Mouse (Mus musculus): ENCODE results near the gene Zmiz1. TPM values are rescaled to one million over a fixed set of nuclear protein-coding genes. Genes with fewer than 3 reads are reported as not detected.

Zmiz1 gene
- polyA plus RNA-seq, 1 experiment from 2014 or later: 42.5 TPM

DNA sequence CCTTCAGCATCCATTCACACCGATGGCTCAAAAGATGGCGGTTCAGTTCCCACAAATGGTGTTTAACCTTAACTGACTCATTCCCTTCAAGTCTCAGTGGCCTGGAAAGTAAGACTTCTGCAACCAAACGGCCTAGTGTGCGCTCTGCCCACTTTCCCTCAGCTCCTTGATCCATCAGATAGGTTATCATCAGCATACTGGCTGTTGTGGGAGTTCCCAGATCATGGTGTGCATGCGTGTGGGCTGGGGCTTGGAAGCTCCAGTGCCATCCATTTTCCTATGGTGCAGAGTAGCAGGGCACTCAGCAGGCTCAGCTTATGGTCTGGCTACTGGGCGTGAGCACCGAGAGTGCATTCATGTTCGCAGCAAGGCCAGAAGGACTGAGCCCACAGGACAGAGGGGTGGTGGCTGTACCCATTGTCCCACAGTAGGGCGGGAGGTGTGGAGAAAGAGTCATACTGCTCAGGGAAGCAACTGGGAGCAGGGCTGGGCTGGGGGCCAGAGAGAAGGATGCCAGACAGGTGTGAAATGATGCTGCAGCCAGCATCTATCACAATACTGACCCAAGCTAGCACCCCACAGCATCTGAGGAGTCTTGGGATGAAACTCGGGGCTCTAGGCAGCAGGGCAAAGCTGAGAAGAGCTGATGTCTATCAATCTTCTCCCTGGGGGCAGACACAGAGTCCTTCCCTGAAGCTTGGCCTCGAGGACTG, 33.7 kb downstream of the Zmiz1 start:
- H3K4me1 ChIP-seq: peaks cover 94% of the 10 kb centered on the region
- H3K4me3 ChIP-seq: no peak overlapping the region
- peak overlapping the region; percentile 52; the same call in 1 of the 2 replicates for H3K27ac ChIP-seq
- 0 out of 2 replicates have a peak, but pooled peaks cover 7% of the 10 kb centered on the region for H3K36me3 ChIP-seq (replicated peaks)
- H3K27me3 ChIP-seq (ENCODE audit: poor library complexity, severe bottlenecking): no peaks in the 10 kb centered on the region
- no peak for DNase-seq (ENCODE audit: extremely low spot score, low spot score)
- no peaks in the 10 kb centered on the region for H3K9me3 ChIP-seq
- 84% methylated on average over 11 of the region's 11 CpGs for WGBS

DNA sequence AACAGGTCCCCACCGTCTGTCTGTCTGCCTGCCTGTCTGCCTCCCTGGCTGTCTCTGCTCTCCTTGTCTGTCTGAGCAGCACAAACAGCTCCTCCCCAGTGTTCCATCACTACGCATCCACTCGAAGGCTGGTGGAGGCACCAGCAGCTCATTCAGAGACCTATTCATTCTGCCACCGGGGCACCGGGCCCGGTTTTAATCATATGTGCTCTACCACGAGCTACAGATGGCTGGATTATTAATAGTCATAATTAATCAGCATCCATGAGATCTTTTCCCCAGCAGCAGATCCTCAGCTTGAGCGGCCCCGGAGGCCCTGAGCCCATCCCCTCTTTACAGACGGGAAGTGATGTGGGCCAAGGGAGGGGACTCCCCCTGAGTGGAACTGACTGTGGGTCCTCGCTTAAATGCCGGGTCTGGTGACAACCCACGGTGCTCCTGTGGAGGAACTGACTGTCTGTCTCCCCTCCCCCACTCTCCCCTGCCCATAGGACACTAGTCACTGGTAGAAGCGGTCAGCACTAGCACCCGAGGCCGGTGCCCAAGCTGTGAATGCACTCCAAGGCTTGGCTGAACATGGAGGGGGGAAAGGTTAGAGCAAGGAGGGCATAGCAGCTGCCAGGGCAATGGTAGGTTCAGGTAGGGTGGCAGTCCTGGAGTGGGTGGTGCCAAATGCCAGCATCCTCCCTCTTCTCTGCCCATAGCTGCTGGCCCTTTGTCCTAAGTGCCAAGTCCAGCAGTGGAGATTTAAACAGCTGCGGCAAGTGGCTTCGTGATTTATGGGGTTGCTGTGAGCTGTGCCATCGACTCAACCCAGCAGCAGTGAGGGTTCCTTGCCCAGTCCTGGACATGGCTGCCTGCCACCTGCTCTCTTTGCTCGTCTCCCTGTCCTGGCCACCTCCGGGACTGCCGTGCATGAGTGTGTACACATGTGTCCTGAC, 34.6 kb downstream of the Zmiz1 start:
- H3K27me3 ChIP-seq (ENCODE audit: poor library complexity, severe bottlenecking): no peaks in the 10 kb centered on the region
- DNase-seq (ENCODE audit: extremely low spot score, low spot score): no peak
- H3K36me3 ChIP-seq (replicated peaks): 0 out of 2 replicates have a peak, but pooled peaks cover 3% of the 10 kb centered on the region
- 87% methylated on average over 22 of the region's 22 CpGs for WGBS
- no peak overlapping the region for H3K4me3 ChIP-seq
- H3K9me3 ChIP-seq: no peaks in the 10 kb centered on the region
- peak overlapping the region; percentile 52; the same call in 1 of the 2 replicates for H3K27ac ChIP-seq
- H3K4me1 ChIP-seq: peaks cover 94% of the 10 kb centered on the region

DNA sequence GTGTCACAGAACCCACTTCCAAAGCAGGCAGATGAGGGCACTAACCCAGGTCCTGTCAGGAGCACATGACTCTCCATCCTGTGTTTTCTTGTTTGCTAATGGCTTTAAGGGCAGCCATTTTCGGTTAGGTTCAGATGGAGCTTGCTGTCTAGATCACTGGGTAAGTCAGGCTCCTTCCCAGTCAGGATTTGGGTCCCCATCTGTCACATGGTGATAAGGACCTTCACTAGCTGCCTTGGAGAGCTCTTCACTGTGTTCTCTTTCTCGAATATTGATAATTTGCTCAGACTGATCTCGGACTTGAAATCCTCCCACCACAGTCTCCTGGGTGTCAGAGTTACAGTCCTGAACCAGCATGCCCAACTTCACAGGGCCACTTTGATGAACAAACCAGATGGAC, 35.8 kb downstream of the Zmiz1 start:
- WGBS: 89% methylated on average over 3 of the region's 3 CpGs
- peaks cover 97% of the 10 kb centered on the region for H3K4me1 ChIP-seq
- no peak for DNase-seq (ENCODE audit: extremely low spot score, low spot score)
- H3K27me3 ChIP-seq (ENCODE audit: poor library complexity, severe bottlenecking): no peaks in the 10 kb centered on the region
- 0 out of 2 replicates have a peak, but pooled peaks cover 6% of the 10 kb centered on the region for H3K36me3 ChIP-seq (replicated peaks)
- H3K4me3 ChIP-seq: no peak overlapping the region
- H3K27ac ChIP-seq: no peak overlapping the region
- H3K9me3 ChIP-seq: no peaks in the 10 kb centered on the region

DNA sequence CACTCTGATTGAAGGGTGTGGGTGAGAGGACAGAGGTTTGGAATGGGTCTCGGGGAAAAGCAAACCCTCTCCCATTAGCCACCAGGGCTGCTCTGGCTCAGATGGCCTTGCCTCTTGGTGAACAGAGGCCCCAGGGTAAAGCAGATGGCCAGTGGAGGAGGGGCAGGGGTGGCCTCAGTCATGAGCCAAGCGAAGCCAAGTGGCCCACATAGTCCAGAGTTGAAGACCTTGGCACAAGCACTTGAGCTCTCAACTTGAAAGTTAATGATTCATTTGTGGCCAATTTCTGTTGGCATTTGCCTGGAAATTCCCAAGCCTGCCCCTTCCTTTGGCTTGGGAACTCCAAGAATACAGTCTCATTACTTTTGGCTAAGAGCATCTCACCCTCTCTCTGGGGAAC, 37.1 kb downstream of the Zmiz1 start:
- Histone ChIP-seq H3K27ac (peak overlapping the region; percentile 44; the same call in 1 of the 2 replicates), H3K4me1 (peaks cover 100% of the 10 kb centered on the region)
- WGBS: 82% methylated on average over 2 of the region's 2 CpGs

DNA sequence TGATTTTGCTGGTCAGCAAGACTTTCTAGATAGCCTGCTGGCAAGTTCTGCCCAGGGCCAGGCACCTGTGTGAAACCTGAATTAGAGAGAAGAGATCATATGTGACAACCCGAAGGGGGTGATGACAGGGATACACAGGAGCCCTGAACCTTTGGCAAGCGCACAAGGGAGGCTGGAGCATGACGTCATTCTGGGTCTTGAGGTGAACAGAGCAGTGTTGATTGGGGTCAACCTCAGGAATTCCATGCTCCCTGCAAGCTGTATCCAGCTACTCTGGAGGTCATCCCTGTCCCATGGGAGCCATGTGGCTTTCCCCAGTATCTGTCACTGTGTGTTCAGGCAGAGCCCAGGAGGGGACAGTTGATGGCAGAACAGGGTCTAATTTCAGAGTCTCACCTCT, 38.0 kb downstream of the Zmiz1 start:
- Histone ChIP-seq H3K27ac (peak overlapping the region; percentile 65), H3K27me3 (ENCODE audit: poor library complexity, severe bottlenecking) (no peaks in the 10 kb centered on the region), H3K4me3 (no peak overlapping the region), H3K36me3 (replicated peaks) (peaks cover 7% of the 10 kb centered on the region; the same call in 1 of the 2 replicates), H3K9me3 (no peaks in the 10 kb centered on the region), H3K4me1 (peaks cover 97% of the 10 kb centered on the region)
- WGBS: 74% methylated on average over 3 of the region's 3 CpGs
- DNase-seq (ENCODE audit: extremely low spot score, low spot score): no peak

More for the DNA sequence above, 37.1 kb downstream of the Zmiz1 start:
- no peak overlapping the region for H3K4me3 ChIP-seq
- no peaks in the 10 kb centered on the region for H3K27me3 ChIP-seq (ENCODE audit: poor library complexity, severe bottlenecking)
- 0 out of 2 replicates have a peak, but pooled peaks cover 6% of the 10 kb centered on the region for H3K36me3 ChIP-seq (replicated peaks)
- H3K9me3 ChIP-seq: no peaks in the 10 kb centered on the region
- DNase-seq (ENCODE audit: extremely low spot score, low spot score): no peak

DNA sequence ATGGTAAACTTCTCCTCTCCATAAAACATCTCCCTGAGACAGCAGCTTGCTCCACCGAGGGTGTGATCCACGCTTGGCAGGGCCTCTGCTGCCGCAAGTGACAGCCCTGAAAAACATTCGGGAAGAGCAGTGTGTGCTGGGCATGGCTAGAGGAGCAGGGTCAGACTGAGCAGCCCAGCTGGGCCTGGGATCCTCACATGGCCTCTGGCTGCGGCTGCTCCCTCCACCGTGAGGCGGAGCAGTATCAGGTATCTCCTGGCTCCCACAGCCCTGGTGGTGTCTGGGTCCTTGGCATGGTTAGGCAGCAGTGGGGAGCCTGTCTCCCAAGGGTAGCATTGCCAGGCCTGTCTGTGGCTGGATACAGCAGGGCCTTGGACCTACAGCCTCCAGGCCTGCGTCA, 38.6 kb downstream of the Zmiz1 start:
- H3K27ac ChIP-seq: peak overlapping the region; percentile 65
- H3K9me3 ChIP-seq: no peaks in the 10 kb centered on the region
- peaks cover 91% of the 10 kb centered on the region for H3K4me1 ChIP-seq
- H3K4me3 ChIP-seq: no peak overlapping the region
- no peaks in the 10 kb centered on the region for H3K27me3 ChIP-seq (ENCODE audit: poor library complexity, severe bottlenecking)
- WGBS: 48% methylated on average over 8 of the region's 8 CpGs
- H3K36me3 ChIP-seq (replicated peaks): peaks cover 13% of the 10 kb centered on the region
- no peak for DNase-seq (ENCODE audit: extremely low spot score, low spot score)

DNA sequence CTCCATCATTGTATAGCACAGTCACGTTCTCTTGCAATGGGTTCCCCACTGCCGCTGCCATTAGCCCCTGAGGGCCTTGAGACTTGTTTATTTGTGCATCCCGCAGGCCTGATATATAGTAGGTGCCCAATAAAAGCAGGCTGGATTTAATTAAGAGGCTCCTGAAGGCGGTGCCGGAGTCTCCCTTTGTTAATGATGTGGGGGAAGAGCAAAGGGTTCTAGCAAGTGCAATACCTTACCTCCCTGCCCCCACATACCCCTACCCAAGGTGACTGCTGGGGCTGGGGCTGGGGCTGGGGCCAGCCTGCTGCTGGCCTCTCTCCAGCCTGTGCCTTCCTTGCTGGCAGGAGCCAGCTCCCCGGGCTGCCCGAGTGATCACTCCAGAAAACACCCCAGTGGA, 39.4 kb downstream of the Zmiz1 start:
- peaks cover 84% of the 10 kb centered on the region for H3K4me1 ChIP-seq
- DNase-seq (ENCODE audit: extremely low spot score, low spot score): no peak
- peak overlapping the region; percentile 65; the same call in 1 of the 2 replicates for H3K27ac ChIP-seq
- no peaks in the 10 kb centered on the region for H3K27me3 ChIP-seq (ENCODE audit: poor library complexity, severe bottlenecking)
- no peak overlapping the region for H3K4me3 ChIP-seq
- H3K9me3 ChIP-seq: no peaks in the 10 kb centered on the region
- peaks cover 18% of the 10 kb centered on the region for H3K36me3 ChIP-seq (replicated peaks)
- WGBS: 38% methylated on average over 7 of the region's 7 CpGs

DNA sequence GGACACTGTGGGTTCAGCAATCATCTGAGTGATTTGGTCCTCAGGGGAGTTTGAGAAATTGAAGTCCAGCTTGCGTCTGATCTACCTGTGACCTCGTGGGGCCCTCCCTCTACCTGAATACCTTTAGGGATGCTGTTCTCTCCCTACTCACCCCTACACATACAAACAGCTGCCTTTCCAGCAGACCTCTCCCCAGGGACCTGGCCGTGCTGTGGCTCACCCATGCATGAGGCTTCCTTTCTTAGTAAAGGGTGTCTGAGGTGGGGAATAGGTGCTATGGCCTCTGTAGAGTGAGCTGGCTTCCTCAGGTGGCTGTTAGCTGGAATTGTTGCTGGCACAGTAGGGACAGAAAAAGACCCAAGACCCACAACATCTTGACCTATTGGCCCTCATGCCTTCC, 40.5 kb downstream of the Zmiz1 start:
- H3K36me3 ChIP-seq (replicated peaks): peaks cover 30% of the 10 kb centered on the region
- H3K9me3 ChIP-seq: no peaks in the 10 kb centered on the region
- no peak for DNase-seq (ENCODE audit: extremely low spot score, low spot score)
- H3K27ac ChIP-seq: no peak overlapping the region
- H3K27me3 ChIP-seq (ENCODE audit: poor library complexity, severe bottlenecking): no peaks in the 10 kb centered on the region
- no peak overlapping the region for H3K4me3 ChIP-seq
- H3K4me1 ChIP-seq: peaks cover 74% of the 10 kb centered on the region
- 81% methylated on average over 3 of the region's 3 CpGs for WGBS

DNA sequence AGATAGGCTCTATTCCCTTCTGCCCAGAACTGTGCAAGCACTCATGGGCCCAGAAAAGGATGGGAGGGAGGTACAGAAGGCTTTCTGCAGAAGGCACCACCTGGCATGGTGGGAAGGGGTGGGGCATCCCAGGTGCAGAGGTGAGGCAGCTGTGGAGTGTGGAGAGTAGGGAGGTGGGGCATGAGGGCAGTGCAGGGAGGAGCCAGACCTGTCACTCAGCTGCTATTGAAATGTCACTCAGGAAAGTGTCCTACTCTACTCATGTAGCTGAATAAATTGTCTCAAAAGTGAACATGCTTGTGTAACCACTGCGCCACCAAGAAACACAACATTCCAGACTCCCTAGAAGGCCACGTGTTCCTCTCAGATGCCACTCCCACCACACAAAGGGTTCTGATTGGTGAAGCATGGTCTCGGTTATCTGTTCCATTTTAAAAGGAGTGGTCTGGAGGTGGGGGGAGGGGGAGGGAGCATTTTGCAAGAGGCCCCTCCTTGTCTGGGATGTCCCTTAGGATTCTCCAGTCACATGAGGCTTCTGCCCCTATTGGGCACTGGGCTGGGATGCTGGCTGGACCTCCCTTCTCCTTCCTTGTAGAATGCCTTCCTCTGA, 41.6 kb downstream of the Zmiz1 start:
- 49% methylated on average over 3 of the region's 3 CpGs for WGBS
- H3K4me1 ChIP-seq: peaks cover 73% of the 10 kb centered on the region
- no peaks in the 10 kb centered on the region for H3K27me3 ChIP-seq (ENCODE audit: poor library complexity, severe bottlenecking)
- no peaks in the 10 kb centered on the region for H3K9me3 ChIP-seq
- DNase-seq (ENCODE audit: extremely low spot score, low spot score): no peak
- H3K36me3 ChIP-seq (replicated peaks): peaks cover 40% of the 10 kb centered on the region
- peak overlapping the region; percentile 13; the same call in 1 of the 2 replicates for H3K27ac ChIP-seq
- H3K4me3 ChIP-seq: no peak overlapping the region

DNA sequence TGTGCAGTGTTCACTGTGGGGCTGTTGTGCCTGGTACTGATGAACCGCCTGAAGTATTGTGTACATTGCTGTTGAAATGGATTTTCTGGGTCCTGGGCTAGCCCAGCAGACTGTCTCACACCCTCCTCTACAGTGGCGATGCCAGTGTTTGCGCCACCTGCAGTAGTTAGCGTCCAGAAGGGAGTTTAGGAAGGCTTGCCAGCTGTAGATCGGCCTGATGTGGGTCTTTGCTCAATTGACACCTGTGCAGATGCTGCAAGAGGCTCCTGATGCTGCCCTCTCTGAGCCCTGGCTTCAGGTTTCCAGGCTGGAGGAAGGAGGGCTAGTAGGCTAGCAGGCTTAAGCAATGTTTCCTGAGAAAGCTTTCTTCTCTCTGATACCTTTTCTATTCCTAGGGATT, 42.5 kb downstream of the Zmiz1 start:
- Histone ChIP-seq H3K27me3 (ENCODE audit: poor library complexity, severe bottlenecking) (no peaks in the 10 kb centered on the region), H3K4me1 (peaks cover 69% of the 10 kb centered on the region), H3K4me3 (no peak overlapping the region), H3K27ac (0 out of 2 replicates have a peak overlapping the region, but pooled peaks have one; percentile 13), H3K36me3 (replicated peaks) (peaks cover 49% of the 10 kb centered on the region), H3K9me3 (no peaks in the 10 kb centered on the region)
- WGBS: 95% methylated on average over 5 of the region's 5 CpGs
- DNase-seq (ENCODE audit: extremely low spot score, low spot score): no peak

DNA sequence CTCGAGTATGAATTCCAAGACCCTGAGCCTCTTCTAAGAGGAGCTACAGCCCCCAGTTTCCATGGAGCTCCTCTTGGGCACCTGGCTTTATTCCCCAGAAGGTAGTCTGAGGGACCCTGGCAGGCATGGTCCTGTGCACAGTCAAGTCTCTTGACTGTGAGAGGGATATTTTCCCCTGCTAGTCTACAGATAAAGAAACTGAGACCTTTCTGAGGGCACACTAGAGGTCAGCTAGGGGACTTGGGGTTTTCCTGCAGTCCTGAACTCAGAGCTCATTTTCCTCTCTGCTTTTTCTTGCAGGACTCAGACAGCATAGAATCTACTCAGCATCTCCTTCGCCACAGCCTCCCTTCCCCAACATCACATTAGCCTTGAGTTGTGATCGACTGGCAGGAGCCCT, 43.4 kb downstream of the Zmiz1 start:
- no peak for DNase-seq (ENCODE audit: extremely low spot score, low spot score)
- WGBS: 89% methylated on average over 3 of the region's 3 CpGs
- Histone ChIP-seq H3K9me3 (no peaks in the 10 kb centered on the region), H3K27ac (no peak overlapping the region), H3K4me3 (no peak overlapping the region), H3K4me1 (peaks cover 60% of the 10 kb centered on the region), H3K36me3 (replicated peaks) (peaks cover 58% of the 10 kb centered on the region), H3K27me3 (ENCODE audit: poor library complexity, severe bottlenecking) (no peaks in the 10 kb centered on the region)

DNA sequence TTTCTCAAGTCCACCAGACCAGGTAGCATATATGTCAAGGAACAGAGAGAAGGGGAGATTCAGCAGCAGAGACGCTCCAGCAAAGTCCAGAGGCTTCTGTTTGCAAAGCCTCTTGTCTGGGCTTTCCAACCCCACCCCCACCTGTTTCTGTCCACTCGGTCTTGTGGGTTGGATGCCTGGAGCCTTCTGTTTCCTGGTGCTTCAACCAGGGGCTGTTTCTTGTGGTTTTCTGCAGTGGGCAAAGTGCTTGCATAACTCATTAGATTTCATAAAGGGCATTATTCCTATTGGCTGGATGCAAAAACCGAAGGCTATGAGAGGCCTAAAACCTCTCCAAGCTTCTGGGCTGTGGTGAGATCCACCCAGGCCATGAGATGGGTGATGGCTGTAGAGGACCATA, 45.3 kb downstream of the Zmiz1 start:
- no peak overlapping the region for H3K27ac ChIP-seq
- no peaks in the 10 kb centered on the region for H3K27me3 ChIP-seq (ENCODE audit: poor library complexity, severe bottlenecking)
- H3K36me3 ChIP-seq (replicated peaks): peaks cover 77% of the 10 kb centered on the region
- H3K9me3 ChIP-seq: no peaks in the 10 kb centered on the region
- DNase-seq (ENCODE audit: extremely low spot score, low spot score): no peak
- peaks cover 55% of the 10 kb centered on the region for H3K4me1 ChIP-seq
- no peak overlapping the region for H3K4me3 ChIP-seq
- WGBS: 87% methylated on average over 3 of the region's 3 CpGs

Data from forebrain, embryonic 10.5 days (tissue).